Mouse (Mus musculus) forebrain, embryonic 16.5 days (tissue): ENCODE results near the gene Slc9a4. TPM values are rescaled to one million over a fixed set of nuclear protein-coding genes. Genes with fewer than 3 reads are reported as not detected.

ENCODE experiments used
- ATAC-seq: fragments of 200-750 bp; cut with Nextera tagmentation; 2 replicates; pipeline ENCODE4 v1.8.0; 2017; ENCODE audit warnings: mild to moderate bottlenecking, moderate library complexity
- H3K27ac ChIP-seq: fragments of 300-500 bp; sonication (generic); 2 replicates; pipeline ENCODE4 v1.5.1; 2014; ENCODE audit warnings: low read length, control low read depth
- H3K27me3 ChIP-seq: fragments of 300-500 bp; sonication (generic); replicated peaks from 2 replicates; pipeline ENCODE4 v1.6.1; 2014; ENCODE audit warnings: low read length; ENCODE audit not compliant: control insufficient read depth, insufficient read depth
- H3K36me3 ChIP-seq: fragments of 300-500 bp; sonication (generic); 2 replicates; pipeline ENCODE4 v1.6.1; 2014; ENCODE audit not compliant: control insufficient read depth, insufficient read depth
- H3K4me1 ChIP-seq: fragments of 300-500 bp; sonication (generic); replicated peaks from 2 replicates; pipeline ENCODE4 v1.6.1; 2014; ENCODE audit warnings: low read length; ENCODE audit not compliant: control insufficient read depth, insufficient read depth
- H3K4me2 ChIP-seq: fragments of 300-500 bp; sonication (generic); 2 replicates; pipeline ENCODE4 v1.6.1; 2014; ENCODE audit warnings: mild to moderate bottlenecking, low read length, control low read depth
- H3K4me3 ChIP-seq: fragments of 300-500 bp; sonication (generic); replicated peaks from 2 replicates; pipeline ENCODE4 v1.5.1; 2014; ENCODE audit warnings: mild to moderate bottlenecking, low read length, control low read depth
- H3K9ac ChIP-seq: fragments of 300-500 bp; sonication (generic); replicated peaks from 2 replicates; pipeline ENCODE4 v1.6.1; 2014; ENCODE audit warnings: low read depth, low read length, control low read depth
- H3K9me3 ChIP-seq: fragments of 300-500 bp; sonication (generic); 2 replicates; pipeline ENCODE4 v1.6.1; 2016; ENCODE audit warnings: low read length; ENCODE audit not compliant: control insufficient read depth
- WGBS: fragments of 180-500 bp; shearing (Covaris S2); extraction: QIAGEN DNeasy Blood & Tissue Kit; methylation state at CpG from one replicate; pipeline ENCODE4 v1.1.7; 2014; 5-methylcytosine and 5-hydroxymethylcytosine counted together
- polyA plus RNA-seq: library from polyadenylated mRNA; unstranded; fragments of >200 nt; fragmentation: Nextera tagmentation; extraction: Ambion mirVana; gene quantifications from 2 replicates; pipeline ENCODE4 v1.2.1, GENCODE M21; 2015

Gene Slc9a4
- polyA plus RNA-seq: 0.25 TPM in 1 of 2 replicates, not detected in the other

GRCm38 (mm10) chr1:40579784-40580183, at the start of gene Slc9a4:
TSS of gene Slc9a4 (plus strand) at chr1:40580081.
- Histone ChIP-seq H3K27me3 (no peaks in the 10 kb centered on the region), H3K27ac (no peak within 1 kb of the TSS), H3K4me3 (no peak within 1 kb of the TSS), H3K9ac (no peak within 1 kb of the TSS), H3K36me3 (no peaks in the 10 kb centered on the region), H3K9me3 (no peaks in the 10 kb centered on the region), H3K4me2 (no peak within 1 kb of the TSS), H3K4me1 (no peaks in the 10 kb centered on the region)
- no peak for ATAC-seq
- WGBS: 9% methylated on average over 7 of the region's 7 CpGs

- H3K36me3 ChIP-seq: no peaks in the 10 kb centered on the region
These were observed 42.3 kb upstream of the Slc9a4 start for GRCm38 (mm10) chr1:40537577-40537976.

GRCm38 (mm10) chr1:40544650-40545049, 35.2 kb upstream of the Slc9a4 start:
- ATAC-seq: 0 out of 2 replicates have a peak, but pooled peaks have one; percentile 49
- H3K27me3 ChIP-seq: no peaks in the 10 kb centered on the region
- 2% methylated on average over 2 of the region's 2 CpGs for WGBS

More at GRCm38 (mm10) chr1:40537577-40537976, 42.3 kb upstream of the Slc9a4 start:
- Histone ChIP-seq H3K9ac (no peak overlapping the region), H3K9me3 (no peaks in the 10 kb centered on the region), H3K4me3 (no peak overlapping the region), H3K27me3 (no peaks in the 10 kb centered on the region), H3K4me1 (no peaks in the 10 kb centered on the region), H3K27ac (no peak overlapping the region), H3K4me2 (no peak overlapping the region)
- WGBS: 82% methylated on average over 5 of the region's 5 CpGs
- ATAC-seq: no peak

GRCm38 (mm10) chr1:40546645-40547044, 33.2 kb upstream of the Slc9a4 start:
- Histone ChIP-seq H3K4me3 (no peak overlapping the region), H3K9ac (no peak overlapping the region), H3K9me3 (no peaks in the 10 kb centered on the region), H3K27me3 (no peaks in the 10 kb centered on the region), H3K27ac (no peak overlapping the region), H3K4me2 (no peak overlapping the region), H3K4me1 (no peaks in the 10 kb centered on the region), H3K36me3 (no peaks in the 10 kb centered on the region)
- no peak for ATAC-seq
- WGBS: 79% methylated on average over 4 of the region's 4 CpGs

More at GRCm38 (mm10) chr1:40544650-40545049, 35.2 kb upstream of the Slc9a4 start:
- Histone ChIP-seq H3K4me1 (no peaks in the 10 kb centered on the region), H3K9ac (no peak overlapping the region), H3K27ac (no peak overlapping the region), H3K36me3 (no peaks in the 10 kb centered on the region), H3K4me2 (no peak overlapping the region), H3K4me3 (no peak overlapping the region), H3K9me3 (no peaks in the 10 kb centered on the region)

GRCm38 (mm10) chr1:40547064-40547572, 32.8 kb upstream of the Slc9a4 start:
- Histone ChIP-seq H3K4me2 (no peak overlapping the region), H3K4me1 (no peaks in the 10 kb centered on the region), H3K27ac (no peak overlapping the region), H3K9ac (no peak overlapping the region), H3K4me3 (no peak overlapping the region), H3K9me3 (no peaks in the 10 kb centered on the region), H3K27me3 (no peaks in the 10 kb centered on the region), H3K36me3 (no peaks in the 10 kb centered on the region)
- ATAC-seq: no peak
- 56% methylated on average over 11 of the region's 11 CpGs for WGBS

GRCm38 (mm10) chr1:40547762-40548161, 32.1 kb upstream of the Slc9a4 start:
- Histone ChIP-seq H3K27ac (no peak overlapping the region), H3K4me2 (no peak overlapping the region)
- 45% methylated on average over 10 of the region's 10 CpGs for WGBS

GRCm38 (mm10) chr1:40569374-40569773, 10.5 kb upstream of the Slc9a4 start:
- Histone ChIP-seq H3K36me3 (no peaks in the 10 kb centered on the region), H3K9me3 (no peaks in the 10 kb centered on the region), H3K27me3 (no peaks in the 10 kb centered on the region), H3K4me2 (no peak overlapping the region), H3K4me3 (no peak overlapping the region), H3K27ac (no peak overlapping the region), H3K4me1 (no peaks in the 10 kb centered on the region), H3K9ac (no peak overlapping the region)
- 82% methylated on average over 4 of the region's 4 CpGs for WGBS
- no peak for ATAC-seq

More at GRCm38 (mm10) chr1:40547762-40548161, 32.1 kb upstream of the Slc9a4 start:
- Histone ChIP-seq H3K9me3 (no peaks in the 10 kb centered on the region), H3K4me3 (no peak overlapping the region), H3K27me3 (no peaks in the 10 kb centered on the region), H3K36me3 (no peaks in the 10 kb centered on the region), H3K4me1 (no peaks in the 10 kb centered on the region), H3K9ac (no peak overlapping the region)
- ATAC-seq: no peak

GRCm38 (mm10) chr1:40580269-40580668, 388 bp downstream of the Slc9a4 start:
- ATAC-seq: no peak
- Histone ChIP-seq H3K27me3 (no peaks in the 10 kb centered on the region), H3K4me3 (no peak overlapping the region), H3K36me3 (no peaks in the 10 kb centered on the region), H3K27ac (no peak overlapping the region), H3K9ac (no peak overlapping the region), H3K4me1 (no peaks in the 10 kb centered on the region), H3K4me2 (no peak overlapping the region), H3K9me3 (no peaks in the 10 kb centered on the region)
- 71% methylated on average over 14 of the region's 14 CpGs for WGBS

- Histone ChIP-seq H3K27ac (no peak overlapping the region), H3K36me3 (no peaks in the 10 kb centered on the region), H3K4me2 (no peak overlapping the region), H3K27me3 (no peaks in the 10 kb centered on the region), H3K9ac (no peak overlapping the region), H3K9me3 (no peaks in the 10 kb centered on the region), H3K4me3 (no peak overlapping the region), H3K4me1 (no peaks in the 10 kb centered on the region)
- ATAC-seq: no peak
- 86% methylated on average over 5 of the region's 5 CpGs for WGBS
These were observed 6.9 kb downstream of the Slc9a4 start for GRCm38 (mm10) chr1:40586776-40587175.

GRCm38 (mm10) chr1:40590931-40591330, 11.1 kb downstream of the Slc9a4 start:
- no peak for ATAC-seq
- 93% methylated on average over 4 of the region's 4 CpGs for WGBS

More at GRCm38 (mm10) chr1:40590931-40591330, 11.1 kb downstream of the Slc9a4 start:
- Histone ChIP-seq H3K27ac (no peak overlapping the region), H3K9me3 (no peaks in the 10 kb centered on the region), H3K36me3 (no peaks in the 10 kb centered on the region), H3K4me1 (no peaks in the 10 kb centered on the region), H3K9ac (no peak overlapping the region), H3K4me3 (no peak overlapping the region), H3K27me3 (no peaks in the 10 kb centered on the region), H3K4me2 (no peak overlapping the region)
